37 mouse cellular contexts compared by ENCODE assay signal in genomic region chr11:95975694-95976093, GRCm38 (mm10). TPM values are rescaled to one million over a fixed set of nuclear protein-coding genes. Genes with fewer than 3 reads are reported as not detected.
A peak's percentile ranks its signal among the peaks of the same experiment; 100 is the strongest.
DNase-seq lines count a peak whose midpoint lies in the region; ATAC-seq and TF ChIP-seq lines count a peak whose summit lies in the region.
"Had no signal": no experiment of that assay in that cellular context is flagged by ENCODE, and none has a peak within 500 bp of the region (broad histone marks: within the 10 kb centered on the region; RNA-seq: fewer than 3 reads in every experiment).

No protein-coding gene starts in this region.

- in situ Hi-C loops in CH12.LX (cut with MboI; ENCODE audit: low pct_ligation_motif_present, low pct_unique_long_range_greater_than_20kb, low sequenced_read_pairs): no loop called here

- no peak for ATAC-seq in hindbrain, postnatal 0 days
- no peak for ATAC-seq in liver, postnatal 0 days
- no peak for ATAC-seq in liver, embryonic 11.5 days (replicated peaks; ENCODE audit: low FRiP score)
- no peak for ATAC-seq in stomach, postnatal 0 days (ENCODE audit: low FRiP score, low TSS enrichment)
- ATAC-seq: CD4-positive, CD25-positive, alpha-beta regulatory T cell, adult 4 months; forebrain, embryonic 13.5 days; midbrain, embryonic 16.5 days; Patski had no signal

- no peak overlapping the region for H3K4me2 ChIP-seq in hindbrain, postnatal 0 days (ENCODE audit: low read depth, low read length)
- H3K4me2 ChIP-seq in liver, postnatal 0 days (ENCODE audit: low read depth, low read length): no peak overlapping the region
- no peak overlapping the region for H3K4me2 ChIP-seq in liver, embryonic 11.5 days
- H3K4me2 ChIP-seq in CH12.LX (ENCODE audit: insufficient read depth, low read depth, poor library complexity, severe bottlenecking): no peak overlapping the region
- no peak overlapping the region for H3K4me2 ChIP-seq in stomach, postnatal 0 days (replicated peaks; ENCODE audit: low read depth)
- H3K4me2 ChIP-seq: embryonic facial prominence, embryonic 15.5 days; forebrain, embryonic 13.5 days; heart, embryonic 15.5 days; hindbrain, embryonic 13.5 days; limb, embryonic 15.5 days; neural tube, embryonic 12.5 days; stomach, embryonic 15.5 days had no signal

- H3K4me3 ChIP-seq in hindbrain, postnatal 0 days (ENCODE audit: low read length): no peak overlapping the region
- no peak overlapping the region for H3K4me3 ChIP-seq in hindbrain, embryonic 10.5 days
- H3K4me3 ChIP-seq in liver, postnatal 0 days (ENCODE audit: low read depth, low read length): no peak overlapping the region
- H3K4me3 ChIP-seq in liver, embryonic 11.5 days (ENCODE audit: low read depth, low read length): no peak overlapping the region
- H3K4me3 ChIP-seq in CH12.LX (replicated peaks in 1 of 3; ENCODE audit: low read depth in 2 of 3, low read length in 2 of 3, poor library complexity in 1 of 3): no peak overlapping the region
- no peak overlapping the region for H3K4me3 ChIP-seq in stomach, postnatal 0 days (ENCODE audit: low read depth, low read length)
- H3K4me3 ChIP-seq: embryonic facial prominence, embryonic 10.5 days; embryonic facial prominence, embryonic 15.5 days; forebrain, embryonic 13.5 days; heart, embryonic 10.5 days; heart, embryonic 15.5 days; hindbrain, embryonic 13.5 days; limb, embryonic 10.5 days; limb, embryonic 15.5 days; midbrain, embryonic 10.5 days; myocyte; neural tube, embryonic 12.5 days; stomach, embryonic 15.5 days had no signal

- H3K36me3 ChIP-seq in hindbrain, postnatal 0 days (ENCODE audit: insufficient read depth, low read length): no peaks in the 10 kb centered on the region
- H3K36me3 ChIP-seq in hindbrain, embryonic 10.5 days: peaks cover 99% of the 10 kb centered on the region
- peaks cover 2% of the 10 kb centered on the region; the same call in 1 of the 2 replicates for H3K36me3 ChIP-seq in liver, postnatal 0 days (replicated peaks; ENCODE audit: insufficient read depth, low read length)
- H3K36me3 ChIP-seq in liver, embryonic 11.5 days (ENCODE audit: control insufficient read depth, insufficient read depth, low read length): peaks cover 41% of the 10 kb centered on the region
- no peaks in the 10 kb centered on the region for H3K36me3 ChIP-seq in CH12.LX (replicated peaks in 1 of 2; ENCODE audit: control insufficient read depth in 1 of 2, insufficient read depth in 1 of 2, low read length in 1 of 2)
- H3K36me3 ChIP-seq in stomach, postnatal 0 days (ENCODE audit: control insufficient read depth, insufficient read depth, low read length): peaks cover 3% of the 10 kb centered on the region; the same call in 1 of the 2 replicates

- no peaks in the 10 kb centered on the region for H3K79me2 ChIP-seq in CH12.LX (replicated peaks; ENCODE audit: control insufficient read depth, extremely low read depth, insufficient read depth, poor library complexity, severe bottlenecking)

- no peak for TF ChIP-seq POLR2A in CH12.LX (IDR thresholded peaks at IDR 0.05; ENCODE audit: low read depth, low read length)

- TF ChIP-seq EP300 in liver, postnatal 0 days (IDR thresholded peaks at IDR 0.05; ENCODE audit: low read depth): no peak
- no peak for TF ChIP-seq EP300 in CH12.LX (IDR thresholded peaks at IDR 0.05; ENCODE audit: low read length)
- no peak for TF ChIP-seq EP300 in stomach, postnatal 0 days (optimal IDR thresholded peaks at IDR 0.05)

- H3K9me3 ChIP-seq in hindbrain, postnatal 0 days (ENCODE audit: low read length): no peaks in the 10 kb centered on the region
- H3K9me3 ChIP-seq in hindbrain, embryonic 10.5 days: no peaks in the 10 kb centered on the region
- H3K9me3 ChIP-seq in liver, postnatal 0 days (ENCODE audit: low read length): no peaks in the 10 kb centered on the region
- H3K9me3 ChIP-seq in liver, embryonic 11.5 days (ENCODE audit: control insufficient read depth, low read length): no peaks in the 10 kb centered on the region
- H3K9me3 ChIP-seq in CH12.LX (replicated peaks; ENCODE audit: low read length): peaks cover 2% of the 10 kb centered on the region
- H3K9me3 ChIP-seq in stomach, postnatal 0 days (ENCODE audit: control insufficient read depth, low read length): no peaks in the 10 kb centered on the region
- H3K9me3 ChIP-seq: embryonic facial prominence, embryonic 10.5 days; embryonic facial prominence, embryonic 15.5 days; forebrain, embryonic 13.5 days; heart, embryonic 10.5 days; heart, embryonic 15.5 days; hindbrain, embryonic 13.5 days; limb, embryonic 10.5 days; limb, embryonic 15.5 days; midbrain, embryonic 10.5 days; neural tube, embryonic 12.5 days; stomach, embryonic 15.5 days had no signal

- WGBS in hindbrain, postnatal 0 days: 94% methylated on average over 5 of the region's 5 CpGs
- WGBS in hindbrain, embryonic 10.5 days: 95% methylated on average over 5 of the region's 5 CpGs
- 79% methylated on average over 5 of the region's 5 CpGs for WGBS in liver, postnatal 0 days (ENCODE audit: insufficient replicate concordance)
- WGBS in liver, embryonic 11.5 days: 87% methylated on average over 5 of the region's 5 CpGs
- WGBS in stomach, postnatal 0 days: 92% methylated on average over 5 of the region's 5 CpGs

- no peak overlapping the region for H3K27ac ChIP-seq in hindbrain, postnatal 0 days
- H3K27ac ChIP-seq in hindbrain, embryonic 10.5 days: no peak overlapping the region
- H3K27ac ChIP-seq in liver, postnatal 0 days (ENCODE audit: low read depth): no peak overlapping the region
- H3K27ac ChIP-seq in liver, embryonic 11.5 days (ENCODE audit: low read depth, low read length): no peak overlapping the region
- H3K27ac ChIP-seq in CH12.LX (ENCODE audit: insufficient read depth, low read depth): no peak overlapping the region
- H3K27ac ChIP-seq in stomach, postnatal 0 days (replicated peaks): no peak overlapping the region
- H3K27ac ChIP-seq: embryonic facial prominence, embryonic 10.5 days; embryonic facial prominence, embryonic 15.5 days; forebrain, embryonic 13.5 days; heart, embryonic 10.5 days; heart, embryonic 15.5 days; hindbrain, embryonic 13.5 days; limb, embryonic 10.5 days; limb, embryonic 15.5 days; midbrain, embryonic 10.5 days; neural tube, embryonic 12.5 days; stomach, embryonic 15.5 days had no signal

- TF ChIP-seq RAD21 in CH12.LX (IDR thresholded peaks at IDR 0.05; ENCODE audit: low read depth, low read length): no peak; the same call in none of the 2 replicates

- no peak for DNase-seq in hindbrain, postnatal 0 days (ENCODE audit: low spot score)
- DNase-seq in hindbrain, embryonic 10.5 days (ENCODE audit: low spot score): no peak
- no peak for DNase-seq in liver, postnatal 0 days
- DNase-seq in liver, embryonic 11.5 days (ENCODE audit: low spot score): no peak
- DNase-seq in CH12.LX (ENCODE audit: extremely low read depth): no peak
- no peak for DNase-seq in stomach, postnatal 0 days (ENCODE audit: low spot score)
- DNase-seq in right cerebral cortex, postnatal 10 days (ENCODE audit: low spot score in 2 of 2): no peak
- DNase-seq: cerebellum, adult 8-10 months; cerebellum, postnatal 25 days; gastrocnemius, postnatal 14 days; heart, postnatal 36 days; kidney, adult 18-20 months; right cerebral cortex, adult 18-20 months; thymus, postnatal 25 days had no signal

- H3K4me1 ChIP-seq in hindbrain, postnatal 0 days (ENCODE audit: insufficient read depth, low read length): no peaks in the 10 kb centered on the region
- 0 out of 2 replicates have a peak, but pooled peaks cover 6% of the 10 kb centered on the region for H3K4me1 ChIP-seq in hindbrain, embryonic 10.5 days (replicated peaks)
- H3K4me1 ChIP-seq in liver, postnatal 0 days (ENCODE audit: insufficient read depth): no peaks in the 10 kb centered on the region
- no peaks in the 10 kb centered on the region for H3K4me1 ChIP-seq in liver, embryonic 11.5 days (replicated peaks; ENCODE audit: control insufficient read depth, insufficient read depth, low read length)
- H3K4me1 ChIP-seq in CH12.LX (ENCODE audit: control insufficient read depth in 1 of 2, insufficient read depth in 2 of 2): no peaks in the 10 kb centered on the region
- H3K4me1 ChIP-seq in stomach, postnatal 0 days (replicated peaks; ENCODE audit: control insufficient read depth, insufficient read depth): no peaks in the 10 kb centered on the region
- H3K4me1 ChIP-seq: forebrain, embryonic 13.5 days; heart, embryonic 15.5 days; hindbrain, embryonic 13.5 days; limb, embryonic 15.5 days; midbrain, embryonic 10.5 days; neural tube, embryonic 12.5 days; stomach, embryonic 15.5 days had no signal

- dilution Hi-C loops in CH12.LX (cut with MboI; ENCODE audit: extremely low pct_ligation_motif_present, extremely low pct_unique_long_range_greater_than_20kb, low sequenced_read_pairs): no loop called here

- TF ChIP-seq CTCF in hindbrain, postnatal 0 days (IDR thresholded peaks at IDR 0.05; ENCODE audit: low read depth): peak; percentile 35; the same call in 1 of the 2 replicates
- TF ChIP-seq CTCF in liver, postnatal 0 days (IDR thresholded peaks at IDR 0.05; ENCODE audit: low read depth): peak; percentile 34
- TF ChIP-seq CTCF in CH12.LX (conservative IDR thresholded peaks at IDR 0.05 in 1 of 2, IDR thresholded peaks at IDR 0.05 in 1 of 2; ENCODE audit: low read depth in 2 of 2, low read length in 2 of 2): peak in 1 of 2 experiments; percentile 42; a peak in 2 of 4 replicates
- TF ChIP-seq CTCF in stomach, postnatal 0 days (IDR thresholded peaks at IDR 0.05; ENCODE audit: low read depth): peak; percentile 52

- no peaks in the 10 kb centered on the region for H3K27me3 ChIP-seq in hindbrain, postnatal 0 days (ENCODE audit: insufficient read depth, low read length)
- H3K27me3 ChIP-seq in hindbrain, embryonic 10.5 days (ENCODE audit: insufficient read depth, poor library complexity, severe bottlenecking): no peaks in the 10 kb centered on the region
- no peaks in the 10 kb centered on the region for H3K27me3 ChIP-seq in liver, postnatal 0 days (ENCODE audit: insufficient read depth, low read length)
- H3K27me3 ChIP-seq in liver, embryonic 11.5 days (replicated peaks; ENCODE audit: control insufficient read depth, insufficient read depth, low read length): no peaks in the 10 kb centered on the region
- peaks cover 48% of the 10 kb centered on the region for H3K27me3 ChIP-seq in CH12.LX (replicated peaks)
- no peaks in the 10 kb centered on the region for H3K27me3 ChIP-seq in stomach, postnatal 0 days (ENCODE audit: control insufficient read depth, insufficient read depth, low read length)
- H3K27me3 ChIP-seq: embryonic facial prominence, embryonic 15.5 days; forebrain, embryonic 13.5 days; heart, embryonic 15.5 days; hindbrain, embryonic 13.5 days; limb, embryonic 15.5 days; neural tube, embryonic 12.5 days; Patski; stomach, embryonic 15.5 days had no signal

- H3K9ac ChIP-seq in hindbrain, postnatal 0 days (replicated peaks; ENCODE audit: low read length): no peak overlapping the region
- H3K9ac ChIP-seq in liver, postnatal 0 days (replicated peaks): no peak overlapping the region
- H3K9ac ChIP-seq in liver, embryonic 11.5 days (ENCODE audit: low read depth, low read length): no peak overlapping the region
- no peak overlapping the region for H3K9ac ChIP-seq in CH12.LX (ENCODE audit: insufficient read depth, low read depth)
- no peak overlapping the region for H3K9ac ChIP-seq in stomach, postnatal 0 days (ENCODE audit: low read length)
- H3K9ac ChIP-seq: embryonic facial prominence, embryonic 15.5 days; forebrain, embryonic 13.5 days; heart, embryonic 15.5 days; hindbrain, embryonic 13.5 days; limb, embryonic 15.5 days; neural tube, embryonic 12.5 days; stomach, embryonic 15.5 days had no signal

RNA-seq across cellular contexts. Expression of gene Igf2bp1, which starts 30.0 kb away (rescaled TPM):
- 4.1 and 5.3 TPM in 2 replicates for total RNA-seq in hindbrain, postnatal 0 days (2014; rRNA removed)
- 2.8 and 3.5 TPM in 2 replicates for polyA plus RNA-seq in hindbrain, postnatal 0 days (2015; fragmentation: Nextera tagmentation; extraction: Ambion mirVana)
- 167 and 186 TPM in 2 replicates for polyA plus RNA-seq in hindbrain, embryonic 10.5 days (2016; fragmentation: Nextera tagmentation; extraction: Ambion mirVana)
- polyA plus RNA-seq in liver, postnatal 0 days (2015; fragmentation: Nextera tagmentation; extraction: Ambion mirVana): 1.6 and 2.8 TPM in 2 replicates
- polyA plus RNA-seq in liver, embryonic 11.5 days (2014; fragmentation: Nextera tagmentation; extraction: Ambion mirVana): 54.1 and 56.0 TPM in 2 replicates
- total RNA-seq in CH12.LX (2012; rRNA removed) (under 0.01 TPM in 1 of 2 replicates, not detected in the other), CH12.LX (2014; rRNA removed) (not detected in 2 replicates)
- polyA plus RNA-seq in CH12.LX (2012; ENCODE audit: insufficient read length, low read depth): not detected in 2 replicates
- 4.3 and 5.2 TPM in 2 replicates for polyA plus RNA-seq in stomach, postnatal 0 days (2015; fragmentation: Nextera tagmentation; extraction: Ambion mirVana)
- total RNA-seq: layer of hippocampus, adult 8-10 months; megakaryocyte progenitor cell, adult 5-6 weeks had no signal
- polyA plus RNA-seq: CD4-positive, CD25-positive, alpha-beta regulatory T cell, adult 4 months; small intestine, adult 2 months had no signal

RNA-seq across cellular contexts. Expression of gene Gip, which starts 48.7 kb away (rescaled TPM):
- not detected in 2 replicates for total RNA-seq in hindbrain, postnatal 0 days (2014; rRNA removed)
- polyA plus RNA-seq in hindbrain, postnatal 0 days (2015; fragmentation: Nextera tagmentation; extraction: Ambion mirVana): not detected in 2 replicates
- not detected in 2 replicates for polyA plus RNA-seq in hindbrain, embryonic 10.5 days (2016; fragmentation: Nextera tagmentation; extraction: Ambion mirVana)
- not detected in 2 replicates for polyA plus RNA-seq in liver, postnatal 0 days (2015; fragmentation: Nextera tagmentation; extraction: Ambion mirVana)
- polyA plus RNA-seq in liver, embryonic 11.5 days (2014; fragmentation: Nextera tagmentation; extraction: Ambion mirVana): not detected in 2 replicates
- total RNA-seq in CH12.LX (2012; rRNA removed): not detected in 2 replicates
- not detected in 2 replicates for total RNA-seq in CH12.LX (2014; rRNA removed)
- polyA plus RNA-seq in CH12.LX (2012; ENCODE audit: insufficient read length, low read depth): not detected in 2 replicates
- polyA plus RNA-seq in stomach, postnatal 0 days (2015; fragmentation: Nextera tagmentation; extraction: Ambion mirVana): 1.8 and 3.2 TPM in 2 replicates
- total RNA-seq: adrenal gland, postnatal 10 days; gastrocnemius, postnatal 14 days; granulocyte monocyte progenitor cell, adult 5-6 weeks; heart, postnatal 36 days; layer of hippocampus, adult 8-10 months; layer of hippocampus, postnatal 25 days; left cerebral cortex, postnatal 10 days; megakaryocyte progenitor cell, adult 5-6 weeks had no signal
- polyA plus RNA-seq: CD4-positive, CD25-positive, alpha-beta regulatory T cell, adult 4 months; embryonic facial prominence, embryonic 10.5 days; embryonic facial prominence, embryonic 15.5 days; forebrain, embryonic 13.5 days; heart, embryonic 10.5 days; heart, embryonic 15.5 days; hindbrain, embryonic 13.5 days; kidney, embryonic 16.5 days; limb, embryonic 10.5 days; limb, embryonic 15.5 days; midbrain, embryonic 10.5 days; midbrain, embryonic 16.5 days; myocyte; neural tube, embryonic 12.5 days; Patski had no signal

RNA-seq across cellular contexts. Expression of gene Snf8, which starts 59.0 kb away (rescaled TPM):
- 18.6 and 21.4 TPM in 2 replicates for total RNA-seq in hindbrain, postnatal 0 days (2014; rRNA removed)
- 114 and 115 TPM in 2 replicates for polyA plus RNA-seq in hindbrain, postnatal 0 days (2015; fragmentation: Nextera tagmentation; extraction: Ambion mirVana)
- polyA plus RNA-seq in hindbrain, embryonic 10.5 days (2016; fragmentation: Nextera tagmentation; extraction: Ambion mirVana): 118 and 126 TPM in 2 replicates
- polyA plus RNA-seq in liver, postnatal 0 days (2015; fragmentation: Nextera tagmentation; extraction: Ambion mirVana): 46.9 and 47.5 TPM in 2 replicates
- polyA plus RNA-seq in liver, embryonic 11.5 days (2014; fragmentation: Nextera tagmentation; extraction: Ambion mirVana): 48.8 and 50.0 TPM in 2 replicates
- 113 and 133 TPM in 2 replicates for total RNA-seq in CH12.LX (2012; rRNA removed)
- total RNA-seq in CH12.LX (2014; rRNA removed): 66.9 and 70.8 TPM in 2 replicates
- polyA plus RNA-seq in CH12.LX (2012; ENCODE audit: insufficient read length, low read depth): 199 and 208 TPM in 2 replicates
- polyA plus RNA-seq in stomach, postnatal 0 days (2015; fragmentation: Nextera tagmentation; extraction: Ambion mirVana): 76.0 and 83.0 TPM in 2 replicates
